Mouse (Mus musculus) olfactory bulb, adult 2 months (tissue): ENCODE results near the gene Olfr465-ps1.

ENCODE experiments used
- CTCF ChIP-seq: fragments of 200-500 bp; IDR thresholded peaks from 2 replicates; pipeline ENCODE4 v1.5.1; 2012; ENCODE audit warnings: low read depth, mild to moderate bottlenecking, low read length, moderate library complexity; ENCODE audit not compliant: insufficient read depth
- POLR2A ChIP-seq: fragments of 200-500 bp; IDR thresholded peaks from 2 replicates; pipeline ENCODE4 v1.6.1; 2012; ENCODE audit warnings: mild to moderate bottlenecking, low read depth, low read length, moderate library complexity; ENCODE audit not compliant: insufficient read depth

GRCm38 (mm10) chr13:65149940-65150339 lies 12.1 kb downstream of the Olfr465-ps1 start, which contains the start of gene Olfr466:
- TF ChIP-seq CTCF (no peak), POLR2A (no peak)
